Mouse (Mus musculus) spleen, adult 2 months (tissue): ENCODE measurements around the gene Snx33. TPM values are rescaled to one million over a fixed set of nuclear protein-coding genes. Genes with fewer than 3 reads are reported as not detected.

Experiments
- DNase-seq, 2 experiments: peaks; one replicate each; pipeline versions ENCODE4 v3.0.0 to v3.0.0-alpha.2; 2012 to 2021; ENCODE audit warnings: low spot score in 2 of 2, low read depth in 1 of 2
- H3K27ac ChIP-seq: fragments of 200-500 bp; 2 replicates; pipeline ENCODE4 v1.5.1; 2012; ENCODE audit warnings: low read length, inconsistent platforms; ENCODE audit not compliant: insufficient read depth
- H3K27me3 ChIP-seq: fragments of 200-500 bp; 2 replicates; pipeline ENCODE4 v1.6.1; 2012; ENCODE audit warnings: mild to moderate bottlenecking, moderate library complexity, low read length, inconsistent platforms; ENCODE audit not compliant: control insufficient read depth, insufficient read depth
- H3K36me3 ChIP-seq: fragments of 200-500 bp; 2 replicates; pipeline ENCODE4 v1.6.1; 2012; ENCODE audit warnings: mild to moderate bottlenecking, low read length, inconsistent platforms; ENCODE audit not compliant: control insufficient read depth, insufficient read depth
- H3K4me1 ChIP-seq: fragments of 200-500 bp; 2 replicates; pipeline ENCODE4 v1.6.1; 2011; ENCODE audit warnings: inconsistent platforms; ENCODE audit not compliant: control insufficient read depth, insufficient read depth, insufficient read length
- H3K4me3 ChIP-seq: fragments of 200-500 bp; 2 replicates; pipeline ENCODE4 v1.5.1; 2011; ENCODE audit warnings: mild to moderate bottlenecking, inconsistent platforms; ENCODE audit not compliant: insufficient read depth, insufficient read length; ENCODE audit errors: extremely low read depth
- CTCF ChIP-seq: fragments of 200-500 bp; IDR thresholded peaks from 2 replicates; pipeline ENCODE4 v1.5.1; 2011; ENCODE audit warnings: mild to moderate bottlenecking, inconsistent platforms; ENCODE audit not compliant: insufficient read depth, insufficient read length, insufficient replicate concordance; ENCODE audit errors: extremely low read depth
- POLR2A ChIP-seq: fragments of 200-500 bp; IDR thresholded peaks from 2 replicates; pipeline ENCODE4 v1.6.1; 2011; ENCODE audit warnings: low read depth, low read length, inconsistent platforms
- WGBS: fragments of 180-500 bp; shearing (Covaris S2); methylation state at CpG from one replicate; pipeline ENCODE4 v1.1.7; 2018; 5-methylcytosine and 5-hydroxymethylcytosine counted together
- polyA plus RNA-seq: library from polyadenylated mRNA; depleted of rRNA; stranded (reverse); fragments of >200 nt; gene quantifications from 2 replicates; pipeline ENCODE4 v1.2.3, GENCODE M21; 2012

The Snx33 gene
- polyA plus RNA-seq, 1 experiment = 9.0 TPM

- Histone ChIP-seq H3K36me3 (no peaks in the 10 kb centered on the region), H3K27me3 (no peaks in the 10 kb centered on the region; the same call in 1 of the 2 replicates), H3K4me3 (peak overlapping the region; percentile 5; the same call in 1 of the 2 replicates), H3K27ac (peak overlapping the region; percentile 2; the same call in 1 of the 2 replicates), H3K4me1 (no peaks in the 10 kb centered on the region)
- TF ChIP-seq CTCF = no peak
- no peak for TF ChIP-seq POLR2A
- DNase-seq = no peak
- WGBS = 91% methylated on average over 10 of the region's 10 CpGs
These were observed 1.8 kb downstream of the Snx33 start for GRCm38 (mm10) chr9:56926387-56926786.

GRCm38 (mm10) chr9:56926025-56926360 lies 2.2 kb downstream of the Snx33 start:
- H3K27me3 ChIP-seq = no peaks in the 10 kb centered on the region; the same call in 1 of the 2 replicates
- no peaks in the 10 kb centered on the region for H3K36me3 ChIP-seq
- H3K27ac ChIP-seq = no peak overlapping the region
- H3K4me1 ChIP-seq = no peaks in the 10 kb centered on the region
- 96% methylated on average over 10 of the region's 10 CpGs for WGBS
- H3K4me3 ChIP-seq = peak overlapping the region; percentile 12; the same call in 1 of the 2 replicates
- TF ChIP-seq CTCF = no peak
- no peak for TF ChIP-seq POLR2A
- no peak for DNase-seq

DNA sequence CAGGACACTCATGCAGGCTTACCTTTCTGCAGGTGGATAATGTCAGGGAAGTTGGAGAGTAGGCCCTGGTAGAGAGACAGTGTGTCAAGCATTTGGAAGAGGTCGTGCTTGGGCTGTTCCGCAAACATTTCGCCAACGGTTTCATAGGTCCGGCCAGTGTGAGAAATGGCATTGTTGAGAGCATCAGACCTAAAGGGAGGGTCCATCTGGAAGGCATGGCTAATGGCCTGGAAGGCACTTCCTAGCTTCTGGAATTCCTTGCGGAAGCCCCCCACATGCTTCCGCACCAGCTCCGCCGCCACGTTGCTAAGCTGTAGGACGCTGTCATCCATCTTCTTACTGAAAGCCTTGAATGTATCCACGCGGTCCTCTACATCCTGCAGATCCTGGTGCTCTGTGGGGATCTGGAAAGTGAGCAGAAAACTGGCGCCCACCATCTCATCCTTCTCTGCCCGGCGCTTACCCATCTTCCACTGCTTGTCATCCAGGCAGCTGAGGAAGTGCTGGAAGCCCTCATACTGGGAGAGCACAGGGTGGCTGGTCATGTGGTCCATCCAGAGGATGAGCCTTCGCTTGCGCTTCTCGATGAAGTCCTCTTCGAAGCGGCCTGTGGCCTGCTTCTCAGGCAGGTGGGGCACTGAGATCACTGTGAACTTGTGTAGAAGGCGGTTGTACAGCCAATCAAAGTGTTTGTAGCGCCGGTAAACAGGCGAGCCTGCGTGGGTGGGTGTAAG lies 2.7 kb downstream of the Snx33 start:
- DNase-seq = no peak
- TF ChIP-seq CTCF = no peak
- TF ChIP-seq POLR2A = no peak
- Histone ChIP-seq H3K4me1 (no peaks in the 10 kb centered on the region), H3K27me3 (no peaks in the 10 kb centered on the region; the same call in 1 of the 2 replicates), H3K27ac (no peak overlapping the region), H3K36me3 (no peaks in the 10 kb centered on the region), H3K4me3 (peak overlapping the region; percentile 12; the same call in 1 of the 2 replicates)
- WGBS = 90% methylated on average over 26 of the region's 26 CpGs

DNA sequence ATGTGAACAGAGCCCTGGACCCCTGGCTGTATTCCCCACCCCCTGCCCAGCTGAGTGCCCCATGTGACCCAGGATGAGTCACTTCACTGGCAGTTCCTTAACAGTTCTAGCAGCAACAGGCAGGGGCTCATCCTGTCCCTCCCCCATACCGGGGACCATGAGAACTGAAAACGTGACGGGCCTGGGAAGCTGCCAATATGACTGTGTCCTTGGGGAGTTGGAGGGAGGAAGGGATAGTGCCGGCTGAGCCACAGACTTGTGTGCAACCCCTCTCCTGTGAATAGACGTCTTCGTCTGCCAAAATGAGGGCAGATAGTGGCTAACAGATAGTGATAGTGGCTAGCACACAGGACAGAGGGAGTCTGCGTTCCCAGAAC lies 3.5 kb downstream of the Snx33 start:
- WGBS = 33% methylated on average over 7 of the region's 7 CpGs
- DNase-seq = peak in 1 of 2 experiments; percentile 16
- H3K27ac ChIP-seq = no peak overlapping the region
- TF ChIP-seq CTCF = no peak
- no peak for TF ChIP-seq POLR2A
- no peaks in the 10 kb centered on the region; the same call in 1 of the 2 replicates for H3K27me3 ChIP-seq
- peak overlapping the region; percentile 23 for H3K4me3 ChIP-seq
- H3K36me3 ChIP-seq = no peaks in the 10 kb centered on the region
- H3K4me1 ChIP-seq = no peaks in the 10 kb centered on the region

GRCm38 (mm10) chr9:56923841-56924650 lies 4.1 kb downstream of the Snx33 start:
- Histone ChIP-seq H3K27ac (peak overlapping the region; percentile 21; the same call in 1 of the 2 replicates), H3K36me3 (no peaks in the 10 kb centered on the region), H3K27me3 (no peaks in the 10 kb centered on the region), H3K4me1 (no peaks in the 10 kb centered on the region), H3K4me3 (peak overlapping the region; percentile 17)
- TF ChIP-seq POLR2A (no peak), CTCF (no peak)
- no peak for DNase-seq
- WGBS = 70% methylated on average over 8 of the region's 8 CpGs

GRCm38 (mm10) chr9:56922746-56923145 lies 5.4 kb downstream of the Snx33 start:
- WGBS = 87% methylated on average over 4 of the region's 4 CpGs
- Histone ChIP-seq H3K4me3 (no peak overlapping the region), H3K27ac (no peak overlapping the region), H3K4me1 (no peaks in the 10 kb centered on the region), H3K27me3 (no peaks in the 10 kb centered on the region), H3K36me3 (no peaks in the 10 kb centered on the region)
- DNase-seq = no peak
- TF ChIP-seq POLR2A (no peak), CTCF (no peak)

DNA sequence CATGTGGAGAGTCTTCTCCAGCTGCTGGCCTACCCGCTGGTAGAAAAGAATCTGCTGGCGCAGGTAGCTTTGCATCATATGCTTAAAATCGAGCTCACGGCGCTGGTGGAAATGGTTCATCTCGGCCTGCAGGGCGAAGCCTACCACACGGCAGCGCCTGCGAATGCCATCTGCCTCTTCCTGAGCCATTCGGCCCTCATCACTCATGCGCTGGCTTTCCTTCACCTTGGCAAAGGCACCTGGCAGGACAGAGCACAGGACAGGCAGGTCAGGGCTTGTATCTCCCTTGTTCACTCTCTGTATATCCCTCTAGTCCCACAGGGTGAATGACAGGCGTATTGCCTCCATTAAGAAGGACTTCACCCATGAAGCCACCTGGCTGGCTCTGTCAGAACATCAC lies 9.7 kb downstream of the Snx33 start:
- TF ChIP-seq POLR2A (no peak), CTCF (no peak)
- 93% methylated on average over 13 of the region's 13 CpGs for WGBS

More for the DNA sequence above, 9.7 kb downstream of the Snx33 start:
- no peak for DNase-seq
- Histone ChIP-seq H3K27me3 (no peaks in the 10 kb centered on the region), H3K4me1 (no peaks in the 10 kb centered on the region), H3K36me3 (no peaks in the 10 kb centered on the region), H3K4me3 (no peak overlapping the region), H3K27ac (no peak overlapping the region)
